Mouse (Mus musculus): Measurements from ENCODE around the gene Pcolce. TPM values are rescaled to one million over a fixed set of nuclear protein-coding genes. Genes with fewer than 3 reads are reported as not detected.

Pcolce gene
- total and polyA plus RNA-seq, 3 experiments: 0.23 to 0.77 TPM; not detected in 1

- TF ChIP-seq MEF2A (IDR thresholded peaks at IDR 0.05; ENCODE audit: extremely low read depth, insufficient replicate concordance, low read depth, low read length, poor library complexity, severe bottlenecking): no peak
- no peak for TF ChIP-seq EP300 (IDR thresholded peaks at IDR 0.05; ENCODE audit: low read depth in 1 of 2, low read length in 2 of 2)
- no peak for TF ChIP-seq POLR2A (IDR thresholded peaks at IDR 0.05; ENCODE audit: control insufficient read depth in 1 of 2, insufficient read depth in 1 of 2, low read depth in 1 of 2, low read length in 2 of 2, poor library complexity in 1 of 2)
- TF ChIP-seq GABPA (IDR thresholded peaks at IDR 0.05; ENCODE audit: low read depth, low read length): no peak
- TF ChIP-seq CHD1 (IDR thresholded peaks at IDR 0.05; ENCODE audit: low read depth, low read length): no peak
- no peak; the same call in 1 of the 2 replicates for TF ChIP-seq MXI1 (IDR thresholded peaks at IDR 0.05; ENCODE audit: low read depth, low read length)
- no peak for TF ChIP-seq E2F4 (IDR thresholded peaks at IDR 0.05; ENCODE audit: borderline replicate concordance, low read depth, low read length)
- TF ChIP-seq HCFC1 (IDR thresholded peaks at IDR 0.05; ENCODE audit: low read depth, low read length): no peak
- TF ChIP-seq USF1 (IDR thresholded peaks at IDR 0.05; ENCODE audit: low read depth, low read length): no peak
- no peak for TF ChIP-seq MAFK (IDR thresholded peaks at IDR 0.05; ENCODE audit: borderline replicate concordance, low read depth, low read length)
- no peak for TF ChIP-seq BHLHE40 (IDR thresholded peaks at IDR 0.05; ENCODE audit: borderline replicate concordance, low read depth, low read length)
- no peak for TF ChIP-seq JUND (IDR thresholded peaks at IDR 0.05; ENCODE audit: low read depth, low read length)
Observed at GRCm38 (mm10) chr5:137584976-137585375, 28.6 kb downstream of the Pcolce start (continued).

GRCm38 (mm10) chr5:137583670-137584169 is 29.9 kb downstream of the Pcolce start:
- H3K9me3 ChIP-seq (replicated peaks; ENCODE audit: insufficient read depth, low read length): no peaks in the 10 kb centered on the region
- H3K27ac ChIP-seq (ENCODE audit: control insufficient read depth, low read depth, low read length): no peak overlapping the region
- no peak for TF ChIP-seq TCF12 (IDR thresholded peaks at IDR 0.05; ENCODE audit: low read depth, low read length)
- TF ChIP-seq MYC (IDR thresholded peaks at IDR 0.05; ENCODE audit: low read depth, low read length): no peak
- TF ChIP-seq RAD21 (IDR thresholded peaks at IDR 0.05; ENCODE audit: low read depth, low read length): no peak
- no peak for TF ChIP-seq JUND (IDR thresholded peaks at IDR 0.05; ENCODE audit: low read depth, low read length)
- no peak for TF ChIP-seq CHD2 (IDR thresholded peaks at IDR 0.05; ENCODE audit: low read length)
- no peak for TF ChIP-seq TBP (IDR thresholded peaks at IDR 0.05; ENCODE audit: low read depth, low read length)
- no peak for TF ChIP-seq SMC3 (IDR thresholded peaks at IDR 0.05; ENCODE audit: low read depth, low read length)
- no peak for TF ChIP-seq MAFK (IDR thresholded peaks at IDR 0.05; ENCODE audit: borderline replicate concordance, low read depth, low read length)
- no peak for TF ChIP-seq EP300 (IDR thresholded peaks at IDR 0.05; ENCODE audit: low read depth in 1 of 2, low read length in 2 of 2)
- H3K79me2 ChIP-seq (ENCODE audit: control insufficient read depth, insufficient read depth, low read length, poor library complexity): no peaks in the 10 kb centered on the region
- H3K27me3 ChIP-seq (ENCODE audit: control insufficient read depth in 1 of 2, insufficient read depth in 2 of 2, low read length in 2 of 2): no peaks in the 10 kb centered on the region
- H3K9ac ChIP-seq (ENCODE audit: control insufficient read depth, low read depth, low read length, poor library complexity, severe bottlenecking): no peak overlapping the region
- no peaks in the 10 kb centered on the region; a peak in 1 of 4 replicates for H3K4me1 ChIP-seq (ENCODE audit: control insufficient read depth in 1 of 2, insufficient read depth in 2 of 2, low read length in 2 of 2)
- DNase-seq (ENCODE audit: low read depth, low spot score): no peak
- no peak overlapping the region for H3K4me3 ChIP-seq (ENCODE audit: control insufficient read depth in 1 of 2, insufficient read depth in 1 of 2, low read depth in 2 of 2, low read length in 2 of 2)
- H3K36me3 ChIP-seq (ENCODE audit: control insufficient read depth in 1 of 2, insufficient read depth in 2 of 2, low read length in 2 of 2): peaks cover 4 to 8% of the 10 kb centered on the region in 2 experiments; a peak in 3 of 4 replicates

- Histone ChIP-seq H3K36me3 (ENCODE audit: control insufficient read depth in 1 of 2, insufficient read depth in 2 of 2, low read length in 2 of 2) (peaks cover 4 to 14% of the 10 kb centered on the region in 2 experiments; a peak in 3 of 4 replicates), H3K27me3 (ENCODE audit: control insufficient read depth in 1 of 2, insufficient read depth in 2 of 2, low read length in 2 of 2) (no peaks in the 10 kb centered on the region), H3K4me3 (ENCODE audit: control insufficient read depth in 1 of 2, insufficient read depth in 1 of 2, low read depth in 2 of 2, low read length in 2 of 2) (no peak overlapping the region), H3K79me2 (ENCODE audit: control insufficient read depth, insufficient read depth, low read length, poor library complexity) (no peaks in the 10 kb centered on the region), H3K9me3 (replicated peaks; ENCODE audit: insufficient read depth, low read length) (no peaks in the 10 kb centered on the region), H3K27ac (ENCODE audit: control insufficient read depth, low read depth, low read length) (no peak overlapping the region), H3K4me1 (ENCODE audit: control insufficient read depth in 1 of 2, insufficient read depth in 2 of 2, low read length in 2 of 2) (no peaks in the 10 kb centered on the region; a peak in 1 of 4 replicates), H3K9ac (ENCODE audit: control insufficient read depth, low read depth, low read length, poor library complexity, severe bottlenecking) (no peak overlapping the region)
- no peak for DNase-seq (ENCODE audit: low read depth, low spot score)
- TF ChIP-seq ZNF384 (IDR thresholded peaks at IDR 0.05; ENCODE audit: low read depth, low read length) (no peak), MAZ (IDR thresholded peaks at IDR 0.05; ENCODE audit: low read depth, low read length) (no peak), GATA1 (IDR thresholded peaks at IDR 0.05; ENCODE audit: low read depth, low read length) (no peak), RAD21 (IDR thresholded peaks at IDR 0.05; ENCODE audit: low read depth, low read length) (no peak), KAT2A (conservative IDR thresholded peaks at IDR 0.05; ENCODE audit: low read depth, low read length) (no peak), MEF2A (IDR thresholded peaks at IDR 0.05; ENCODE audit: extremely low read depth, insufficient replicate concordance, low read depth, low read length, poor library complexity, severe bottlenecking) (no peak), CHD1 (IDR thresholded peaks at IDR 0.05; ENCODE audit: low read depth, low read length) (no peak), ZMIZ1 (IDR thresholded peaks at IDR 0.05; ENCODE audit: low read depth, low read length) (no peak), USF2 (IDR thresholded peaks at IDR 0.05; ENCODE audit: borderline replicate concordance in 1 of 2, insufficient read depth in 1 of 2, low read depth in 1 of 2, low read length in 2 of 2) (no peak), RCOR1 (IDR thresholded peaks at IDR 0.05; ENCODE audit: low read depth, low read length) (no peak), NELFE (IDR thresholded peaks at IDR 0.05; ENCODE audit: low read depth, low read length) (no peak), ETS1 (IDR thresholded peaks at IDR 0.05; ENCODE audit: low read depth, low read length) (no peak), MAX (IDR thresholded peaks at IDR 0.05; ENCODE audit: low read length) (no peak), E2F4 (IDR thresholded peaks at IDR 0.05; ENCODE audit: borderline replicate concordance, low read depth, low read length) (no peak), MAFK (IDR thresholded peaks at IDR 0.05; ENCODE audit: borderline replicate concordance, low read depth, low read length) (no peak), TCF12 (IDR thresholded peaks at IDR 0.05; ENCODE audit: low read depth, low read length) (no peak)
Observed at GRCm38 (mm10) chr5:137582702-137583101, 30.9 kb downstream of the Pcolce start.

All from MEL (cell line).